Mouse (Mus musculus) urinary bladder, postnatal 36 days (tissue): ENCODE measurements around the gene Ifit3.
"Not testable (repeated sequence)": the region's sequence is repeated elsewhere in the genome, so short reads cannot be mapped to it uniquely, and the experiment has no call there.

Source experiments
- DNase-seq, 2 experiments: peaks; one replicate each; pipeline ENCODE4 v3.0.0; 2022; ENCODE audit warnings: low spot score in 2 of 2, mixed read lengths in 1 of 2

The Ifit3 gene

GRCm38 (mm10) chr19:34583126-34583766 lies at the start of gene Ifit3:
TSS of gene Ifit3 (plus strand) at chr19:34583531.
- DNase-seq: peak in 1 of 2 experiments; percentile 24

GRCm38 (mm10) chr19:34539422-34539821 lies 43.9 kb upstream of the Ifit3 start:
- DNase-seq: no peak

DNA sequence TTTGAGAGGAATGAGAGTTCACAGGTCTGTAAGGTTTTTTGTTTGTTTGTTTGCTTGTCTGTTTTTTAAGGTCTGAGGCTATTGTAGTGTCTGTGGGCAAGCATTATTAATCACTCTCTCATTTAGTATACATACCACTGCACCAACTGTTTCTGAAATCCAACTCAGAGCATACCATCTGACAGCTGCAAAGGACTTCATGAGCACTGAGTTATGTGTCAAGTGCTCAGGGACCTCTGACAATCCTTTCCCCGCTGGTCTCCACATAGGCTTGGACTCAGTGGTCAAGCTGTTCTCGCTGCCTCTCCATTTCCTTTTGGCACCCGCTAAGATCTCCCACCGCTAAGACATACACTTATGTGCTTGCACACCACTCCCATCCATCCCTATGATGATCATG lies 37.1 kb upstream of the Ifit3 start:
- no peak for DNase-seq

- peak; percentile 62 to 77 for DNase-seq
These were observed 35.4 kb upstream of the Ifit3 start for GRCm38 (mm10) chr19:34547976-34548375.

- no peak for DNase-seq
These were observed 33.2 kb upstream of the Ifit3 start for GRCm38 (mm10) chr19:34550205-34550533.

GRCm38 (mm10) chr19:34550534-34551223 lies 32.7 kb upstream of the Ifit3 start, which contains the start of gene Ifit2:
TSS of gene Ifit2 (plus strand) at chr19:34550694.
- DNase-seq: peak; percentile 52 to 70

GRCm38 (mm10) chr19:34551981-34552380 lies 31.4 kb upstream of the Ifit3 start:
- DNase-seq: no peak

DNA sequence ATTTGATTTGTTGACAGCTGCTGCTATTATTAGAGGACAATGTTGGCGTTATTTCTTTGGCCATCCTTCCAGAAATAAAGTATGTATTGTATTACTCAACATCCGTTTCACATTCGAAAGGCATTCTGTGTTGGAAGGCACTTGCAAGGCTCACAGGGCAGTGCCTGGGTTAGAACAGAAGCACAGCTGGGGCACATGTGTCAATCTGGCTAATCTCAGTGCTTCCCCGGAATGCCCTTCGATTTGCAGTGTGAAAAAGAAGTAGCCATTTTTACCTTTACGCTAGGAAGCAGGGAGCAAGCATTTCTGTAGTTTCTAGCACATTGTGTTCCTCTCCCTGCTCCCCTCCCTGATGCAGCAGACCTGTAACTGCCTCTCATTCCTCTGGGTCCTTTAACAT lies 30.3 kb upstream of the Ifit3 start:
- no peak for DNase-seq

GRCm38 (mm10) chr19:34553522-34553921 lies 29.8 kb upstream of the Ifit3 start:
- DNase-seq: no peak

- no peak for DNase-seq
These were observed 29.3 kb upstream of the Ifit3 start for GRCm38 (mm10) chr19:34554061-34554460.

- peak; percentile 17 to 20 for DNase-seq
These were observed 26.7 kb upstream of the Ifit3 start for GRCm38 (mm10) chr19:34556621-34557020.

DNA sequence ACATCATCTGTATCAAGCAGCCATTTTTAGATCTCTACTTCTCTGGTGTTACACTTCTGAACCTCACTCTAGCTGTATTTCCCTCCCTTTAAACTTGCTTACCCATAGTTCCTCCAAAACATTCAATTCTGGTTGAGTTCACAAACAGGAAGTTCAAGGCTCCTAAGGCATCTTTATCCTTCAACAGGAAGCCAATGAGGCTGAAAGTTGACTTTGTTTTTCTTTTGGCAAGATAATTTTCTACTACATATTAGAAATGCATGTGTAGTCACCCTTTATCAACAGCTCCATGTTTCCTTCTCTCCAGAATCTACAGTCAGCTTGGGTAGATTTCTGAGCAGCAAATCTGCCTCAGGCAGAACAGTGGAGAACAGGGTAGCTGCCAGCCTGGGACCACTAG lies 20.8 kb upstream of the Ifit3 start:
- DNase-seq: no peak

DNA sequence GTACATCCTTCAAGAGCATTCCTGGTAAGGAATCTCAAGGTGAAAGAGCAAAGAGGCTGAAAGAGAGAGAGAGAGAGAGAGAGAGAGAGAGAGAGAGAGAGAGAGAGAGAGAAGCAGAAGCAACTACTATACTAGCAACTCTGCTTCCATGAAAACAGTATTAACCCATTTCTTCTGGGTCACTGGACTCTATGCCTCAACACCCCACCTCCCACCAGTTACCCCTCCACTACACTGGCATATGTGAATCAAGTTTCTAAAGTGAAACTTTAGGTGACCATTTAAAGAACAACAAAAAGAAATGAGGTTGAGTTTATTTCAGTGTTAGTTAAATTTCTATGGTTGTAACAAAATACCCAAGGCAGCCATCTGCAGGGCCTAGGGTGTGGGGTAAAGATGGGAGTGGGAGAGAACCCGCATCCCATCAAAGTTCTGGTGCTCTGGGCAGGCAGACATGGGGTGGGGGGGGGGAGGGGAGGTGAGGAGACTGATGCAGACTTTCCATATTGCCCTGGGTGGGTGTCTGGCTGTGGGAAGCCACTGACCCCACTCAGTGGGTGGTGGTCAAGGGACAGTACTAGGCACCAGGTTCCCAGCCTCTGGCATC lies 17.1 kb upstream of the Ifit3 start:
- no peak for DNase-seq

DNA sequence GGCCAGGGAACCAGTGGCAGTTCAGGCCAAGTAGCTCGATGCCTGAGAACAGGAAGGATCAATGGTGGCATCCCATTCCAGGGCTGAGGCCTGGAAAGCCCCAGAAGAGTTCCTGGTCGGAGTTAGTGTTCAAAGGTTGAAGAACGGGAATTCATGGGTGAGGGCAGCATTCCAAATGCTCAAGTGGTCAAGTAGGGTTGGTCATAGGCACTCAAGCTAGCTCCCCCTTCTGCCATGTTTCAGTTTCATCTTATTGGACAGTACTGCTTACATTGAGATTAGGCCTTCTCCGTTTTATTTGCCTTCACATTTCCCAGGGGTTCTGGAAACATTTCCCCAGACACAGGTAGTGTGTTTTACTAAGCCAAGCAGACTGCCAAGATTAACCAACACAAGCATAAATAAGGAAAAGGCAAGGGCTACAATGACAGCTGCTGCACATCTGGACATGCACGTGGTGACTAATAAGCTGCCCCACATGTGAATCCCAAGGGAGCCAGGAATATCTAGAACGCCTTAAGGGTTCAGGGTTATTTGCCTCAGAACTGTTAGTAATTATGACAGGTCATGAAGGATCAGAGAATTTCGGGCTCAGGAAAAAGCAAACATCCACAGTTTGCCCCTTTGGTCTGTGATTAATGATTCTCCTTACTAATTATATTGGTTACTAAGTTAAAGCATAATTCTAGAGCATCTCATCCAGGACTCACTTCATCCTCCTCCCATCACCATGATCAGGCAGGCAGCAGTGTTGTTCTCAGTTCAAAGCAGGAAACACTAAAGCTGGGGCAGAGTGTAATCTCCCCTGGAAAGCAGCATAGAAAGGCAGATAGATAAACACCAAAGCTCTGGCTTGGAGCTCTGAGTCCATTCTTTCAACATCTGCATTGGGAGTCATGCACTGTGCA lies 14.1 kb upstream of the Ifit3 start:
- DNase-seq: no peak

- no peak for DNase-seq
These were observed 13.3 kb upstream of the Ifit3 start for GRCm38 (mm10) chr19:34569896-34570476.

DNA sequence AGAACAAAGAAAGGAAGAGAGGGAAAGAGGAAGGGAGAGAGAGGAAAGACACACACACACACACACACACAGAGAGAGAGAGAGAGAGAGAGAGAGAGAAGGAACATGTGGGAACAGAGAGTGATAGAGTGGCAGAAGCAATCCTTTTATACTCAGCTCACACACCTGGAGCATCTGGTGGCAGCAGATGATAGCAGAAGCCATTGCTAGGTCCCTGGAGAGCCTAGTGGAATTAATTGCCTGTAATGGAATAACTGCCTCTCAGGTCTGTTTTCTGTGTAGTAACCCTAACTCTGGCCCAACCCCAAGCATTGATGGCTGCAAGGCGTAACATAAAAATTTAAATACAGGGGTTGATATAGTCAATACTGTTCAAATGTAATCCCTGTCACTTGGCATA lies 12.3 kb upstream of the Ifit3 start:
- DNase-seq: no peak

DNA sequence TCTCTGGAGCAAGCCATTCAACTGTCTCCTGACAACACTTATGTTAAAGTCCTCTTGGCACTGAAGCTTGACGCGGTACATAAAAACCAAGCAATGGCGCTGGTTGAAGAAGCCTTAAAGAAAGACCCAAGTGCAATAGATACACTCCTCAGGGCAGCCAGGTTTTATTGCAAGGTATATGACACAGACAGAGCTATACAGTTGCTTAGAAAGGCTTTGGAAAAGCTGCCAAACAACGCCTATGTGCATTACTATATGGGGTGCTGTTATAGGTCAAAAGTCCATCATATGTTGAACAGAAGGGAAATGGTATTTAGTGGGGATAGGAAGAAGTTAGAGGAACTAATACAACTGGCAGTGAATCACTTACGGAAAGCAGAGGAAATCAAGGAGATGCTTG lies 9.7 kb upstream of the Ifit3 start:
- no peak for DNase-seq

DNA sequence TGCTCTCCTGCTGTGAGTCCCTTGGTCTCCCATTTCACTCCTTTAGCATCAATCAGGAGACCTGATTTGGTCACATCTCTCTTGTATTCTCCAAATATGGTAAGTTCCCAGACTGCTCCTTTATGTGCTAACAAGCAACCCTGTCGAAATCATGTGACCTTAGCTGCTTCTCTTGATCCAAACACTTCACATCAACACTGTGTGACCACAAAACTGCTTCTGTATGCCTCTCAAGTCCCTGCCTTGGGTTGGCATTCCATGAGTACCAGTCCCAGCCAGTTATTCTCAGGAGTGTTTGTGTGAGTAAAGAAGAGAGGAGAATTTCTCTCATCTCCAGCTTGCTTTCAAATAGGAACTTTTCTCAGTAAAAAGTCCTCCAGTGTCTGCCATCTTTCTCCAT lies 6.2 kb upstream of the Ifit3 start:
- no peak for DNase-seq

- DNase-seq: not testable (repeated sequence)
These were observed 635 bp upstream of the Ifit3 start for GRCm38 (mm10) chr19:34582696-34583095.

GRCm38 (mm10) chr19:34585740-34586458 lies 2.6 kb downstream of the Ifit3 start:
- DNase-seq: not testable (repeated sequence)
